Comparison of ENCODE assay signal across 13 mouse cellular contexts in the genomic region with DNA sequence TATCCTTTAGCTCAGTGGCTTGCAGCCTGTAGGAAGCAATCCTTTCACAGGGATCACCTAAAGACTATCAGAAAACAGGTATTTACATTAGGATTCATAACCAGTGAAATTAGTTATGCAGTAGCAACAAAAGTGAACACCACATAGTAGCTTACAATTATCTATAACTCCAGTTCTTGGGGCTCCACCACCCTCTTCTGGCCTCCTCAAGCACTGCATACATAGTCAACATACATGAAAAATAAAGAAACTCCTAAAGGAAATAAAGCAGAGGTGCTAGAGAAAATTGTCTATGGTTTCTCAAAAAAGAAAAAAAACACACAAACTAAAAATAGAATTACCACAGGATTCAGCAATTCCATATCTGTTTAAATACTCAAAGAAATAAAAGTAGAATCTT.
DNase-seq lines count a peak whose midpoint lies in the region; ATAC-seq and TF ChIP-seq lines count a peak whose summit lies in the region.
"Had no signal": no experiment of that assay in that cellular context is flagged by ENCODE, and none has a peak within 500 bp of the region (broad histone marks: within the 10 kb centered on the region; RNA-seq: fewer than 3 reads in every experiment).

No protein-coding gene starts in this region.

- peak; percentile 3 for DNase-seq in forebrain, embryonic 14.5 days (ENCODE audit: low spot score)
- DNase-seq in kidney, postnatal 0 days (ENCODE audit: low spot score), result peak; percentile 12
- peak; percentile 5 for DNase-seq in midbrain, postnatal 0 days (ENCODE audit: low spot score)
- peak; percentile 0 for DNase-seq in induced T-regulatory cell, adult 2 months (ENCODE audit: low read depth)
- DNase-seq: cerebellum, adult 9-11 months; gastrocnemius, postnatal 36 days had no signal

- no peaks in the 10 kb centered on the region for H3K27me3 ChIP-seq in forebrain, embryonic 14.5 days (replicated peaks; ENCODE audit: control insufficient read depth, insufficient read depth, low read length)
- no peaks in the 10 kb centered on the region for H3K27me3 ChIP-seq in forebrain, embryonic 13.5 days
- H3K27me3 ChIP-seq in kidney, postnatal 0 days (ENCODE audit: insufficient read depth, low read length), result no peaks in the 10 kb centered on the region
- peaks cover 6% of the 10 kb centered on the region; the same call in 1 of the 2 replicates for H3K27me3 ChIP-seq in kidney, embryonic 15.5 days
- H3K27me3 ChIP-seq in midbrain, postnatal 0 days (ENCODE audit: insufficient read depth, low read length), result no peaks in the 10 kb centered on the region
- H3K27me3 ChIP-seq in midbrain, embryonic 16.5 days (ENCODE audit: control insufficient read depth, insufficient read depth, low read depth, low read length), result no peaks in the 10 kb centered on the region
- H3K27me3 ChIP-seq in liver, embryonic 12.5 days (replicated peaks), result no peaks in the 10 kb centered on the region
- H3K27me3 ChIP-seq: intestine, embryonic 15.5 days; megakaryocyte, embryonic 14.5 days had no signal

- H3K4me2 ChIP-seq in forebrain, embryonic 14.5 days (ENCODE audit: low read length), result no peak overlapping the region
- H3K4me2 ChIP-seq in forebrain, embryonic 13.5 days, result no peak overlapping the region
- no peak overlapping the region for H3K4me2 ChIP-seq in kidney, postnatal 0 days (ENCODE audit: low read length)
- H3K4me2 ChIP-seq in kidney, embryonic 15.5 days, result no peak overlapping the region
- no peak overlapping the region for H3K4me2 ChIP-seq in midbrain, postnatal 0 days (ENCODE audit: low read depth, low read length, poor library complexity, severe bottlenecking)
- H3K4me2 ChIP-seq in midbrain, embryonic 16.5 days (ENCODE audit: low read length), result no peak overlapping the region
- H3K4me2 ChIP-seq in liver, embryonic 12.5 days, result no peak overlapping the region
- H3K4me2 ChIP-seq: intestine, embryonic 15.5 days had no signal

- H3K27ac ChIP-seq in forebrain, embryonic 14.5 days (ENCODE audit: low read depth, low read length), result no peak overlapping the region
- no peak overlapping the region for H3K27ac ChIP-seq in forebrain, embryonic 13.5 days
- H3K27ac ChIP-seq in kidney, postnatal 0 days, result no peak overlapping the region
- H3K27ac ChIP-seq in kidney, embryonic 15.5 days, result no peak overlapping the region
- H3K27ac ChIP-seq in midbrain, postnatal 0 days (ENCODE audit: low read depth, low read length), result no peak overlapping the region
- H3K27ac ChIP-seq in midbrain, embryonic 16.5 days (ENCODE audit: low read length), result no peak overlapping the region
- H3K27ac ChIP-seq in liver, embryonic 12.5 days, result no peak overlapping the region
- H3K27ac ChIP-seq: embryonic facial prominence, embryonic 10.5 days; intestine, embryonic 15.5 days had no signal

- H3K4me3 ChIP-seq in forebrain, embryonic 14.5 days (ENCODE audit: low read depth, low read length), result no peak overlapping the region
- no peak overlapping the region for H3K4me3 ChIP-seq in forebrain, embryonic 13.5 days
- no peak overlapping the region for H3K4me3 ChIP-seq in kidney, postnatal 0 days (replicated peaks; ENCODE audit: low read depth, low read length)
- H3K4me3 ChIP-seq in kidney, embryonic 15.5 days (replicated peaks), result no peak overlapping the region
- no peak overlapping the region for H3K4me3 ChIP-seq in midbrain, postnatal 0 days (ENCODE audit: low read depth, low read length)
- no peak overlapping the region for H3K4me3 ChIP-seq in midbrain, embryonic 16.5 days (ENCODE audit: low read depth, low read length)
- H3K4me3 ChIP-seq in liver, embryonic 12.5 days, result no peak overlapping the region
- H3K4me3 ChIP-seq: embryonic facial prominence, embryonic 10.5 days; intestine, embryonic 15.5 days; megakaryocyte, embryonic 14.5 days had no signal

- TF ChIP-seq CTCF in kidney, postnatal 0 days (IDR thresholded peaks at IDR 0.05; ENCODE audit: low read depth), result peak; percentile 55
- TF ChIP-seq CTCF in midbrain, postnatal 0 days (IDR thresholded peaks at IDR 0.05), result peak; percentile 61

- no peak for ATAC-seq in forebrain, embryonic 14.5 days
- ATAC-seq in forebrain, embryonic 13.5 days, result no peak
- no peak for ATAC-seq in kidney, postnatal 0 days (replicated peaks; ENCODE audit: low FRiP score, low read depth)
- no peak for ATAC-seq in kidney, embryonic 15.5 days (replicated peaks; ENCODE audit: low FRiP score)
- no peak for ATAC-seq in midbrain, postnatal 0 days (ENCODE audit: low FRiP score)
- ATAC-seq in midbrain, embryonic 16.5 days, result no peak
- no peak for ATAC-seq in liver, embryonic 12.5 days
- ATAC-seq: intestine, embryonic 15.5 days had no signal

- H3K9me3 ChIP-seq in forebrain, embryonic 14.5 days (replicated peaks; ENCODE audit: control insufficient read depth, low read length), result no peaks in the 10 kb centered on the region
- H3K9me3 ChIP-seq in forebrain, embryonic 13.5 days (replicated peaks), result no peaks in the 10 kb centered on the region
- no peaks in the 10 kb centered on the region for H3K9me3 ChIP-seq in kidney, postnatal 0 days (replicated peaks; ENCODE audit: low read length)
- no peaks in the 10 kb centered on the region for H3K9me3 ChIP-seq in kidney, embryonic 15.5 days (replicated peaks)
- no peaks in the 10 kb centered on the region for H3K9me3 ChIP-seq in midbrain, postnatal 0 days (ENCODE audit: low read length)
- no peaks in the 10 kb centered on the region for H3K9me3 ChIP-seq in midbrain, embryonic 16.5 days (replicated peaks; ENCODE audit: control insufficient read depth, low read length, poor library complexity, severe bottlenecking)
- no peaks in the 10 kb centered on the region for H3K9me3 ChIP-seq in liver, embryonic 12.5 days (replicated peaks)
- H3K9me3 ChIP-seq: embryonic facial prominence, embryonic 10.5 days; intestine, embryonic 15.5 days; megakaryocyte, embryonic 14.5 days had no signal

- no peak overlapping the region for H3K9ac ChIP-seq in forebrain, embryonic 14.5 days (ENCODE audit: low read length)
- H3K9ac ChIP-seq in forebrain, embryonic 13.5 days, result no peak overlapping the region
- no peak overlapping the region for H3K9ac ChIP-seq in kidney, postnatal 0 days (ENCODE audit: low read depth, low read length)
- H3K9ac ChIP-seq in kidney, embryonic 15.5 days, result no peak overlapping the region
- no peak overlapping the region for H3K9ac ChIP-seq in midbrain, postnatal 0 days (replicated peaks; ENCODE audit: low read length, poor library complexity, severe bottlenecking)
- H3K9ac ChIP-seq in midbrain, embryonic 16.5 days (ENCODE audit: low read depth, low read length), result no peak overlapping the region
- H3K9ac ChIP-seq in liver, embryonic 12.5 days, result no peak overlapping the region
- H3K9ac ChIP-seq: intestine, embryonic 15.5 days had no signal

- H3K4me1 ChIP-seq in forebrain, embryonic 14.5 days (ENCODE audit: control insufficient read depth, insufficient read depth, low read length), result no peaks in the 10 kb centered on the region
- no peaks in the 10 kb centered on the region for H3K4me1 ChIP-seq in forebrain, embryonic 13.5 days
- H3K4me1 ChIP-seq in kidney, postnatal 0 days (replicated peaks; ENCODE audit: insufficient read depth, low read length), result no peaks in the 10 kb centered on the region
- no peaks in the 10 kb centered on the region for H3K4me1 ChIP-seq in kidney, embryonic 15.5 days
- no peaks in the 10 kb centered on the region for H3K4me1 ChIP-seq in midbrain, postnatal 0 days (ENCODE audit: insufficient read depth, low read length)
- no peaks in the 10 kb centered on the region for H3K4me1 ChIP-seq in midbrain, embryonic 16.5 days (ENCODE audit: control insufficient read depth, insufficient read depth, low read length)
- no peaks in the 10 kb centered on the region for H3K4me1 ChIP-seq in liver, embryonic 12.5 days
- H3K4me1 ChIP-seq: embryonic facial prominence, embryonic 10.5 days; intestine, embryonic 15.5 days had no signal

- H3K36me3 ChIP-seq in forebrain, embryonic 14.5 days (ENCODE audit: control insufficient read depth, insufficient read depth, low read length), result no peaks in the 10 kb centered on the region
- no peaks in the 10 kb centered on the region for H3K36me3 ChIP-seq in forebrain, embryonic 13.5 days (ENCODE audit: poor library complexity, severe bottlenecking)
- no peaks in the 10 kb centered on the region for H3K36me3 ChIP-seq in kidney, postnatal 0 days (ENCODE audit: insufficient read depth, low read length)
- H3K36me3 ChIP-seq in kidney, embryonic 15.5 days, result no peaks in the 10 kb centered on the region
- H3K36me3 ChIP-seq in midbrain, postnatal 0 days (ENCODE audit: insufficient read depth, low read length), result no peaks in the 10 kb centered on the region
- H3K36me3 ChIP-seq in midbrain, embryonic 16.5 days (ENCODE audit: control insufficient read depth, insufficient read depth, low read length), result no peaks in the 10 kb centered on the region
- H3K36me3 ChIP-seq in liver, embryonic 12.5 days, result no peaks in the 10 kb centered on the region
- H3K36me3 ChIP-seq: embryonic facial prominence, embryonic 10.5 days; intestine, embryonic 15.5 days had no signal
